Mouse (Mus musculus) left cerebral cortex, adult 18-20 months (tissue): ENCODE data around the gene Zrsr2. TPM values are rescaled to one million over a fixed set of nuclear protein-coding genes. Genes with fewer than 3 reads are reported as not detected.

Source experiments
- DNase-seq, 2 experiments: peaks; one replicate each; pipeline ENCODE4 v3.0.0; 2021 to 2022; ENCODE audit warnings: low spot score in 2 of 2, mixed read lengths in 1 of 2
- total RNA-seq, 2 experiments: library from RNA; stranded (reverse); gene quantifications; 2 replicates each; pipeline ENCODE4 v1.2.3; 2021

Gene Zrsr2
- total RNA-seq, 2 experiments from 2014 or later = 49.5 to 58.6 TPM

DNA sequence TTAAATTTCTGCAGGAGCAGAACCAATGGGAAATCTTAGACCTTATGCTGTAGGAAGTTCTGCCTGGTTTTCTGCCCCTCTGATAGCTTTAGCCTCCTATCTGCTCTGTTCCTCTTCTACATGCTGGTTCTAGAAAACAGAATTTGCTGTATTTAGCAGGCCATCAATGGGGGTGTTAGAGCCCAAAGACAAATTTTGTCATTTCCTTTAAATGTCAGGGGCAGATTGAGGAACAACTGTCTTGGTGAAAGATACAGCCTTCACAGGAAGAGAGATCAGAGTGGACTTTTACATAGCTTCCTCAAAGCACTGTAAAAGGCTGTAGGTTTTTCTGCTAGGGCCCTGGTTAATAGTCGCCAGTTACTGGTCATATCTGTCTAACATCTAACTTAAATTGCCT is 61.1 kb downstream of the Zrsr2 start:
- no peak for DNase-seq

- no peak for DNase-seq
These were observed 72.9 kb downstream of the Zrsr2 start for GRCm38 (mm10) chrX:163885539-163885981.

Other genes starting within 250 kb of the Zrsr2 start
- under 1 TPM; 0.51 to 0.56 TPM for gene Rnf138rt1, start 197.3 kb downstream of the Zrsr2 start, total RNA-seq
- gene Ap1s2, start 49.6 kb downstream of the Zrsr2 start, total RNA-seq = 10 to 100 TPM; 35.5 to 38.8 TPM
- 1 to 10 TPM; 2.7 to 3.4 TPM for gene Car5b, start 69.3 kb upstream of the Zrsr2 start, total RNA-seq
- 1 to 10 TPM; 9.5 to 9.9 TPM for gene Siah1b, start 117.8 kb upstream of the Zrsr2 start, total RNA-seq
- under 1 TPM in 1 of 2 experiments, not detected in 1; 0.44 TPM for gene Cltrn, start 130.2 kb upstream of the Zrsr2 start, total RNA-seq
- 1 to 10 TPM in 1 of 2 experiments, under 1 TPM in 1; 0.82 to 1.5 TPM for gene Ace2, start 180.7 kb upstream of the Zrsr2 start, total RNA-seq